Mouse (Mus musculus): ENCODE results near the gene Mylpf.
"Not testable (repeated sequence)": the region's sequence is repeated elsewhere in the genome, so short reads cannot be mapped to it uniquely, and the experiment has no call there.

The Mylpf gene

DNA sequence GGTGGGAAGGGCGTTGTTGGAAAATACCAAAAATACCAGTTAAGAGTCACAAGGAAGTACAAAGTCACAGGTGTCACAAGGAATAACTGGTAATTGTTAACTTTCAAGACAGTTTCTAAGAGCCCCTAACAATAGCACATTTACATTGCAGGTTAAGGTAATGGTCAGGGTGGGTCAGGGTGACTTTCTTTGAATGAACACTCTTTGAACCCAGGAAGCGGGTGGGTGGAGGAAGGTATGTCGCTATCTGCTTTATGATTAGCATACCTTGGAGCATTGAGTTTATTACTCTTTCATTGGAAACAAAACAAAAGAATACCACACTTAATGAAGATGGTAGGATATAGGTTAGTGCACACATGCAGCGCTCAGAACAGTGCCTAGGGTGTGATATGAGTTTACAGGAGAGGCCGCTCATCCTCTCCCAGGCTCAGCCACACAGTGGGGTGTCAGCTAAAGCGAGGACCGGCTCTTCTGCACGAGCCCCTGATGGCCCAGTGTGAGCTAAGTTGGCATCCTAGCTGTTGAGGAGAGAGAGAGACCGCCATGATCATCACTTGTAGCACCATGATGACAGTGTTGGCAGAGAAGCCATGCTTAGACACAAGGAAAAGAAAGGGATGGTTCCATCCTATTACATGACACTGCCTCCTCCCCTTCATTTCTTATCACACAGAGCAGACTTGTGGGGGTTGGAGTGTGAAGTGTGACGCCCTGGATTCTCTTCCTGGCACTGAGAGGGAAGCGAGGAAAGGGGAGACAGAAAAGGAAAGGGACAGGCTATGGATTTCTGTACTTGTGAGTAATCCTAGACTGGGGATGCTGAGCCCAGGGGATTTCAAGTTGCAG, 16.7 kb downstream of the Mylpf start:
- DNase-seq (ENCODE audit: low spot score): no peak

DNA sequence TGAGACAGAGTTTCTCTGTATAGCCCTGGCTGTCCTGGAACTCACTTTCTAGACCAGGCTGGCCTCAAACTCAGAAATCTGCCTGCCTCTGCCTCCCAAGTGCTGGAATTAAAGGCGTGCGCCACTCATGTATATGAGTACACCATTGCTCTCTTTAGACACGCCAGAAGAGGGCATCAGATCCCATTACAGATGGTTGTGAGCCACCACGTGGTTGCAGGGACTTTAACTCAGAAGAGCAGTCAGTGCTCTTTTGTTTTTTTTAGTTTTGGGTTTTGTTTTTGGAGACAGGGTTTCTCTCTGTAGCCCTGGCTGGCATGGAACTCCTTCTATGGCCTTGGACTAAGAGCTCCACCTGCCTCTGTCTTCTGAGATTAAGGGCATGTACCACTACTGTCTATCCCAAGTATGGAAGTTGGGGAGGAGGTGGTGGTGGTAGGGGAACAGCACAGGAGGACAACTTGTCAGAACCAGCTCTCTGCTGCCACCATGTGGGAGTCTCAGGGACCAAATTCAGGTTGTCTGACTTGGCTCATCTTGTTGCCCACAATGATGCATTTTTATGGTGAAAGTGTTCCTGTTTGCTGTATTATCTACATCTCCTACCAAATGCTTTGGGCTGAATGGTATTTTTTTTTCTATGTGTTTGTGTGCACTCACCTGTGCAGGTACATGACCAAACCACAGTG, 20.1 kb downstream of the Mylpf start:
- DNase-seq (ENCODE audit: low spot score): no peak

- no peak for DNase-seq (ENCODE audit: low spot score)
These were observed 22.7 kb downstream of the Mylpf start for GRCm38 (mm10) chr7:127231376-127231775.

- no peak for DNase-seq (ENCODE audit: low spot score)
These were observed 23.3 kb downstream of the Mylpf start for GRCm38 (mm10) chr7:127231826-127232621.

DNA sequence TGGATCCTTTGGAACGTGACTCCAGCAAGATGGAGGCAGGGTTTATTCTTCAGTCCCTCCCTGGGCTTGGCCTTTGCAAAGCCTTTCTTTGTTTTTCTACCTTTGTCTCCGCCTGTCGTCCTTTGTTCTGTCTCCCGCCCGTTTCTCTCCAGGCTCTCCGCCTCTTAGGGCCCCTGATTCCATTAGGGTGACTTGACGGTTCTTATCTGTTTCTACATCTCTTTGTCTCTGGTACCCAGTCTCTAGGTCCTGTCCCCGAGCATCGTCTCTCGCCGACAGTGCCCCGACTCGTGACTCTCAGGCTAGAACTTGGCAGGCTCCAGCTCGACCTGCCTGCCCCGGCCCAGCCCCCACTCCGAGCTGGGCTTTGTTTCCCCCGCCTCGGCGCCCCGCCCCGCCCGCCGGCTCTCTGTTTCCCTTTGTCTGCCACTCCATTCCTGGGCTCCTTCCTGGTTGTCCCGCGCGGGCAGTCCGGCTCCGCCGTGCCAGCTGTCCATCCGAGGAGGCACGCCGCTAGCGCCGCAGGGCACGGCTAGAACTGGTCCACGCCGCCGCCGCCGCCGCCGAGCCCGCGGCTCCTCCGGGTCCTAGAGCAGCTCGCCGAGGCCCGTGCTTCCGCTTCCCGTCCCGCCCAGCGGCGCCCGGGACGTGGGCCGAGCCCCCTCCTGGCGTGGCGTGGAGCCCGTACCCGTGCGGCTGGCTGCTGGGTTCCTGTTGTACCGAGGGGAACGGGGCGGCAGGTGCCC, 24.1 kb downstream of the Mylpf start, which contains the start of the genes Zfp553 and Sept1:
Gene Zfp553, plus strand, starts transcription at position 440 of the 746 bp plus-strand sequence.
Gene Sept1, minus strand, starts transcription at position 509 of the 746 bp plus-strand sequence.
- peak; percentile 68 for DNase-seq (ENCODE audit: low spot score)

- DNase-seq (ENCODE audit: low spot score): no peak
These were observed 24.7 kb downstream of the Mylpf start for GRCm38 (mm10) chr7:127233368-127233749.

DNA sequence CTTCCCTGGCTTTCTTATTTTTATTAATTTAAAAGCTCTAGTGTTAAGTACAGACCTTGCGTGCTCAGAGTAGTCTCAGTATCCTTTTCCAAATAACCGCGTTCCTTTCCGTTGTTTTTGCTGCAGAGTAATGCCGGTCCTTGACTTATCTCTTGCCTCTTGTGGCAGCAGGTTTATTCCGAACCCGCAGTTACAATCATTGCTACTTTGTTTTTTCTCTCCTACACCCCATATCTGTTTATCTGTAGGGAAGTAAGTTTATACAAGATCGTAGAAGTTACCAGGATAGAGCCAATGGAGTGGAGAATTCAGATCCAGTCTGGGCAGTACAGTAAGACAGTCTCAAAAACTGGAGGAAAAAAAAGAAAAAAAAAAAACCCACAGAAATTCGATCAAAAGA, 25.1 kb downstream of the Mylpf start:
- no peak for DNase-seq (ENCODE audit: low spot score)

DNA sequence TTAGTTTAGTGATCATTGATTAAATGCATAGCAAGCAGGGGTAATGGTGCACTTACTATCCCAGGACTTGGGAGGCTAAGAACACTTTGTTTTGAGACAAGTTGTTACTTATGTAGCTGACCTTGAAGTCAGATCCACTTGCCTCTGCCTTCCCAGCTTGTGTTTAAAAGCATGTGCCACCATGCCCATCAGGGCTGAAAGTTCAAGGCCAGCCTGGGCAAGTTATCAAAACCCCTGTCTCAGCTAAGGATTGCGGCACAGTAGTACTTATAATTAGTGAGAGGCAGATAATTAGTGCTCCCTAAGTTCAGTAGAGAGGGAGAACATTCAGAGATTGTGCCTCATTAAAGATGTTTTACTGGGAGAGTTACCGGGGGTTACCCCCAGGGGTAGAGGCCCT, 26.1 kb downstream of the Mylpf start:
- DNase-seq (ENCODE audit: low spot score): no peak

DNA sequence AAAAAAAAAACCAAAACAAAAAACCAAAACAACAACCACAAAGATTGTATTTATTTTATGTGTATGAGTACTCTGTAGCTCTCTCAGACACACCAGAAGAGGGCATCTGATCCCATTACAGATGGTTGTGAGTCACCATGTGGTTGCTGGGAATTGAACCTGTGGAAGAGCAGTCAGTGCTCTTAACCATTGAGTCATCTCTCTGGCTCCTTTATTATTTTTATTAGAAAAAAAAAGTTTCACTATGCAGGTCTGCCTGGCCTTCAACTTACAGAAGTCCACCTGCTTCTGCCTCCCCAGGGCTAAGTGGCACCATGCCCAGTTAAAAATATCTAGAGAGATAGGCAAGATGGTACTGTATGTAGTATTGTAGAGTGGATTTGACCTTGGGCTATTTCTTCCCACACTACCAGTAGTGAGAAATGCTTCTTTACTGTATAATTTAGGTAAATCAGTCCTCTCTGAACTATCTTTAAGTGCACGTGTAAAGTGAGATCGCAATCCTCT, 34.7 kb downstream of the Mylpf start:
- no peak for DNase-seq (ENCODE audit: low spot score)

DNA sequence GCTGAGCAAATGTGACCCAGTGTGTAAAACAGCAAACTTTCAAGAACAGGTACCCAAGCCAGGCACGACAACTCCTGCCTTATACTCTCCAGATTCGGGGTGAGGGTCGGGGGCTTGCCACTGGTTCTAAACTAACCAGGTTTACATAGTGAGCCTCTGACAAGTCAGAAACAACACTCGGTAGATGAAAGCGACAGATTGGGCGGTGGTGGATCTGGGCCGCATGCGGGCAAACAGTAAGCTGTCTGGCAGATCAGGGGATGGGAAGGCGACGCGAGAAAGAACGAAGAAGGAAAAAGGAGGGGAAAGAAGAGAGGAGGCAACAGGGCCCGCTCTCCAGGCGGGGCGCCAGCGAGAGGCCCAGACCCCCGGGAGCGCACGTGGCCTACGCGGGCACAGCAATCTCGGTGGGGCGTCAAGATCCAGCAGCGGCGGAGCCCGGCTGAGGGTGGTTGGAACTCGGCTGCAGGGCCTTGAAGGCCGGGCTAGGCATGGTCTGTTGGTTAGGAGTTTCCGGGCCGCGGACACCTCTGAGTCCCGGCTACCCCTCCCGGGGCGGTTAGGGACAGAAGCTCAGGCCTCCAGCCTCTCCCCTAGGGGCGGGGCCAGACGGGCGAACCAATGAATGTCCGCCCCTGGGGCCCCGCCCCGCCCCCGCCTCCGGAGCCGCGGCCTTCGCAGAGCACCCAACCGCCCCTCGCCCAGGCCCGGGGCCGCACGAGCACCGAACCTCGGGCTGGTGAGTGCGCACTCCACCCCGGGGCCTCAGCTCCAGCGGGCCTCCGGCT, 35.4 kb downstream of the Mylpf start, which contains the start of gene Zfp771:
Gene Zfp771, plus strand, starts transcription at position 405 of the 788 bp plus-strand sequence.
- DNase-seq (ENCODE audit: low spot score): peak; percentile 89

DNA sequence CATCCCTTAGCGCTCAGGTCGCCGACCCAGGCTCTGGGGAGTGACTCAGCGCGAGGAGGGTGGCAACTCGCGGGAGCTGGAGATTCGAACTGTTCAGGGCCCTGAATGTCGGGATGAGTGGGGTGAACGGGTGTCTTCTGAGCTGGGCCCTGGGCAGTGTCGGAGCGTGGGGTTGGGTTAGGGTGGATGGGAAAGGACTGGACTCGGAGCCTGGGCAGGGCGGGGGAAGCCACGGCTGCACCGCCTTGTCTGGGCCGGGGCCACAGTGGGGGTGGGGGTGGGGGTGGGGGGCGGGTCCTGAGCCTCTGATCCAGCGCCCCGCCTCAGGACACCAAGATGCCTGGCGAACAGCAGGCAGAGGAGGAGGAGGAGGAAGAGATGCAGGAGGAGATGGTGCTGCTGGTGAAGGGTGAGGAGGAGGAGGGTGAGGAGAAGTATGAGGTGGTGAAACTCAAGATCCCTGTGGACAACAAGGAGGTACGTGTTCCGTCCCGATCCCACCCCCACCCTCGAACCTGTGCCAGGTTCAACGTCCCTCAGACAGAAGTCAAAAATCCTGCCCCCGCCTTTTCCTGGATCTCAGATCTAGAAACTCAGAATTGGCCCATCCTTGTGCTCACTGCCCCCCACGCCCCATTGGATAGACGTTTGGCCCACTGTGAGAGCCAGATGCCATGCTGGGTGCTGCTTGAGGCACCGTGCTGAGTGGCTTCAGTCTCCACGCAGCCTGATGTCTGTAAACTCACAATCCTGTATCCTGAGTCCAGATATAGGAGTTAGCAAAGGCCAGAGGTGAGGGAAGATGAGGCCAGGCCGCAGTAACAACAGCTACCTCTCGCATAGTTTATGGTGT, 36.2 kb downstream of the Mylpf start:
- no peak for DNase-seq (ENCODE audit: low spot score)

- DNase-seq (ENCODE audit: low spot score): not testable (repeated sequence)
These were observed 41.8 kb downstream of the Mylpf start for GRCm38 (mm10) chr7:127250511-127250910.

DNA sequence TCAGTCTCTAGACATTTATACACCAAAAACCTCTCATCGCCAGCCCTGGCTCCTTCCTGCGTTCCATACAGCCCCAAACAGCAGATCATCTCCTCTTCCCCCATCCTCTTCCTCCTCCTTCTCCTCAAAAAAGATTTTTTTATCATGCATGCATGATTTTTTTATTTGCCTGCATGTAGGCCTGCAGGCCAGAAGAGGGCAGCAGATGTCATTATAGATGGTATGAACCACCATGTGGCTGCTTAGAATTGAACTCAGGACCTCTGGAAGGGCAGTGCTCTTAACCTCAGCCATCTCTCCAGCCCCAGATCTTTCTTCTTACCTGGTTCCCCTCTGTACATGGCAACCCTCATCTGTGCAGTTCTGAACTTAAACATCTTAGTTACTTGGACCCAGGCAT, 43.7 kb downstream of the Mylpf start:
- no peak for DNase-seq (ENCODE audit: low spot score)

- DNase-seq (ENCODE audit: low spot score): no peak
These were observed 44.7 kb downstream of the Mylpf start for GRCm38 (mm10) chr7:127253341-127253740.

DNA sequence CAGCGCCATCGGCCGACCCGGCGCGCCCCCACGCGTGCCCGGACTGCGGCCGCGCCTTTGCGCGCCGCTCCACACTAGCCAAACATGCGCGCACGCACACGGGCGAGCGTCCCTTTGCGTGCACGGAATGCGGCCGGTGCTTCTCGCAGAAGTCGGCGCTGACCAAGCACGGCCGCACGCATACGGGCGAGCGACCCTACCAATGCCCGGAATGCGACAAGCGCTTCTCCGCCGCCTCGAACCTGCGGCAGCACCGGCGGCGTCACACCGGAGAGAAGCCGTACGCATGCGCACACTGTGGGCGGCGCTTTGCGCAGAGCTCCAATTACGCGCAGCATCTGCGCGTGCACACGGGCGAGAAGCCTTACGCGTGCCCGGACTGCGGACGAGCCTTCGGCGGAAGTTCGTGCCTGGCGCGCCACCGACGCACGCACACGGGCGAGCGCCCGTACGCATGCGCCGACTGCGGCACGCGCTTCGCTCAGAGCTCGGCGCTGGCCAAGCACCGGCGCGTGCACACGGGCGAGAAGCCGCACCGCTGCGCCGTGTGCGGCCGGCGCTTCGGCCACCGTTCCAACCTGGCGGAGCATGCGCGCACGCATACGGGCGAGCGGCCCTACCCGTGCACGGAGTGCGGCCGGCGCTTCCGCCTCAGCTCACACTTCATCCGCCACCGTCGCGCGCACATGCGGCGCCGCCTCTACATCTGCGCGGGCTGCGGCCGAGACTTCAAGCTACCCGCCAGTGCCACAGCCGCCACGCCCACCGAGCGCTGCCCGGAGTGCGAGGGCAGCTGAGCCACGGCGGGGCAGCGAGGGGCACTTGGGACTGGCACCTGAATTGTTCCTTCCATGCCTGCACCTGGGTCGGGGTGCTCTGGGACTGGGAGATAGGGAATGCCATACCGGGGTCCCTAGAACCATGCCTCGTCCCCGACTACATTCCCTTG, 45.4 kb downstream of the Mylpf start:
- DNase-seq (ENCODE audit: low spot score): peak; percentile 89

GRCm38 (mm10) chr7:127255008-127255407, 46.3 kb downstream of the Mylpf start:
- no peak for DNase-seq (ENCODE audit: low spot score)

DNA sequence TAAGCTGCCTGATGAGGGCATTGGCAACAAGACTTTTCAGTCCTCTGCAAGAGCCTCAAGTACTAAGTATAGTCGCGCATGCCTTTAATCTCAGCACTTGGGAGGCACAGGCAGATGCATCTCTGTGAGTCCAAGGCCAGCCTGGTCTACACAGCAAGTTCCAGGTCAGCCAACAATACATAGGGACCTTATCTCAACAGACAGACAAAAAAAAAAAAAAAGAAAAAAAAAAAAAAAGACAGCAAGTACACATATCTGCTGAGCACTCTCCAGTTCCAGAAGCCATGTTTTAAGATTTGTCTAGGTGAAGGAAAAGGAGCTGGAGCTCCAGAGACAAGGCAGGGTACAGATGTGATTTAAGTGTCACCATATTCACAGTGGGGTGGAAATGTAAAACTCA, 47.3 kb downstream of the Mylpf start:
- DNase-seq (ENCODE audit: low spot score): no peak

DNA sequence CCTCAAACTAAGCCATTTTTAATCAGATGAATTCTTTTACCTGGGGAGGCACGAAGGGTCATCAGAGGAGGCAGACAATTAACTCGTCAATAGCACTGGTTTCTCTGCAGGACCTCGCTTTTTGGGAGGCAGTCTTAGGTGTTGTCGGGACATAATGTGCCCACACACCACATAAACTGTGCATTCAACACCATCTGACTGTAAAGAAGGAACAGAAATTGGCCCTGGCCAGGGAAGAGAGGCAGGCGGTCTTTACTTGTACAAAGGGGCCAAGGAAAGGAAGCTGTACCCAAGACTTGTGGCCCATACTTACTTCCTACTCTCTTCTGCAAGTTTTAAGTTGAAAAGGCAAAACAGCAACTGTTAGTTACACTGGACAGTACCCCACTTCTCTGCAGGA, 47.8 kb downstream of the Mylpf start:
- DNase-seq (ENCODE audit: low spot score): no peak
